Mouse (Mus musculus) CD4-positive naive resting alpha-beta T cell, adult 76 days (primary cell): ENCODE data around the gene Rpl29. TPM values are rescaled to one million over a fixed set of nuclear protein-coding genes. Genes with fewer than 3 reads are reported as not detected.

Source experiments
- total RNA-seq: library from RNA; stranded (reverse); gene quantifications from one replicate; pipeline ENCODE4 v1.2.4, GENCODE M21; 2023

Rpl29 gene
- total RNA-seq, result 1,242 TPM

GRCm38 (mm10) chr9:106429221-106430014, at the start of gene Rpl29:
Gene Rpl29, plus strand, starts transcription at chr9:106429454.

DNA sequence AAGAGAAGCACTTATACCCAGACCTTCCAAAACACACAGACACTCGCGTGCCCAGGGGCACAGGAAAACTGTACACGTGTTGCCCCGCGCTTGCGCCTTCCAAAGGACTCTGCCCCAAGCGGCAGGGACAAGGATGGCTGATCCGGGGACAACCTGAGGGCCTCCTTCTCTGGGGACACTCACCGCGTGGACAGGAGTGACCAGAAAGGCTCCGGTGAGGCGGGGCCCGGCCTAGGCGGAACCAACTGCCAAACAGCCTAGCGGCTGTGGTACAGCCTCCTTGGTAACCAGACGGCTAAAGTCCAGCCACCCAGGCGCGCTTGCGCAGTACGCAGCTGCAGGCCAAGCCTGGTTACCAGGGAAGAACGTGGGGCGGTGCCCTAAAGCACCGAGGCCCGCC, 18.1 kb downstream of the Rpl29 start, which contains the start of the genes Abhd14b and Abhd14a:
Gene Abhd14b (plus strand): TSS at position 112 of the 400 bp plus-strand sequence.
Gene Abhd14a (minus strand): TSS at position 331 of the 400 bp plus-strand sequence.

GRCm38 (mm10) chr9:106453271-106454070, 24.2 kb downstream of the Rpl29 start, which contains the start of gene Pcbp4:
Gene Pcbp4, plus strand, starts transcription at chr9:106453291.

GRCm38 (mm10) chr9:106465571-106466200, 36.4 kb downstream of the Rpl29 start, which contains the start of gene Gpr62:
Gene Gpr62, minus strand, starts transcription at chr9:106465938.

GRCm38 (mm10) chr9:106475663-106476001, 46.4 kb downstream of the Rpl29 start, which contains the start of gene Rrp9:
Gene Rrp9, plus strand, starts transcription at chr9:106475963.

GRCm38 (mm10) chr9:106476924-106477484, 47.8 kb downstream of the Rpl29 start, which contains the start of gene Parp3:
Gene Parp3, minus strand, starts transcription at chr9:106476949.

Other genes starting within 250 kb of the Rpl29 start
- gene Ppm1m, start 229.7 kb upstream of the Rpl29 start, total RNA-seq, result 36.7 TPM
- gene Twf2, start 226.3 kb upstream of the Rpl29 start, total RNA-seq, result 78.4 TPM
- gene Tlr9, start 206.9 kb upstream of the Rpl29 start, total RNA-seq, result 10.5 TPM
- gene Alas1, start 180.8 kb upstream of the Rpl29 start, total RNA-seq, result 26.1 TPM
- gene Poc1a, start 148.4 kb upstream of the Rpl29 start, total RNA-seq, result 4.3 TPM
- gene Dusp7, start 60.8 kb upstream of the Rpl29 start, total RNA-seq, result 29.3 TPM
- 13.1 TPM for gene Acy1, start 8.9 kb downstream of the Rpl29 start, total RNA-seq
- gene Abhd14b, start 18.0 kb downstream of the Rpl29 start, total RNA-seq, result 4.9 TPM
- 6.9 TPM for gene Abhd14a, start 18.2 kb downstream of the Rpl29 start, total RNA-seq
- gene Pcbp4, start 23.8 kb downstream of the Rpl29 start, total RNA-seq, result 15.2 TPM
- 0.38 TPM for gene Gpr62, start 36.5 kb downstream of the Rpl29 start, total RNA-seq
- 71.1 TPM for gene Rrp9, start 46.5 kb downstream of the Rpl29 start, total RNA-seq
- 59.3 TPM for gene Parp3, start 47.5 kb downstream of the Rpl29 start, total RNA-seq
- not detected for gene Iqcf1, start 70.5 kb downstream of the Rpl29 start, total RNA-seq
- not detected for gene Iqcf5, start 85.1 kb downstream of the Rpl29 start, total RNA-seq
- not detected for gene Iqcf3, start 132.2 kb downstream of the Rpl29 start, total RNA-seq
- gene Iqcf4, start 141.5 kb downstream of the Rpl29 start, total RNA-seq, result not detected
- not detected for gene Iqcf6, start 197.1 kb downstream of the Rpl29 start, total RNA-seq
- not detected for gene Grm2, start 226.6 kb downstream of the Rpl29 start, total RNA-seq